Mouse (Mus musculus) midbrain, embryonic 12.5 days (tissue): ENCODE measurements around the gene Ccdc58. TPM values are rescaled to one million over a fixed set of nuclear protein-coding genes. Genes with fewer than 3 reads are reported as not detected.

ENCODE experiments used
- polyA plus RNA-seq: library from polyadenylated mRNA; unstranded; fragments of >200 nt; fragmentation: Nextera tagmentation; extraction: Ambion mirVana; gene quantifications from 2 replicates; pipeline ENCODE4 v1.2.1, GENCODE M21; 2016

Gene Ccdc58
- polyA plus RNA-seq, 1 experiment from 2014 or later = 64.9 TPM

Other genes starting within 250 kb of the Ccdc58 start
- gene Parp14, start 200.1 kb upstream of the Ccdc58 start, polyA plus RNA-seq = 0.30 and 0.45 TPM in 2 replicates
- gene Parp9, start 133.2 kb upstream of the Ccdc58 start, polyA plus RNA-seq = 2.2 TPM in 2 replicates
- 2.3 and 3.0 TPM in 2 replicates for gene Dtx3l, start 132.5 kb upstream of the Ccdc58 start, polyA plus RNA-seq
- gene Kpna1, start 92.9 kb upstream of the Ccdc58 start, polyA plus RNA-seq = 82.8 and 91.4 TPM in 2 replicates
- 12.5 and 13.2 TPM in 2 replicates for gene Wdr5b, start 30.5 kb upstream of the Ccdc58 start, polyA plus RNA-seq
- gene Fam162a, start 91 bp upstream of the Ccdc58 start, polyA plus RNA-seq = 183 and 184 TPM in 2 replicates
- 0.06 TPM in 1 of 2 replicates, not detected in the other for gene Csta1, start 59.6 kb downstream of the Ccdc58 start, polyA plus RNA-seq
- gene Stfa2l1, start 85.1 kb downstream of the Ccdc58 start, polyA plus RNA-seq = not detected in 2 replicates
- gene Gm5483, start 112.5 kb downstream of the Ccdc58 start, polyA plus RNA-seq = 1.5 and 2.0 TPM in 2 replicates
- not detected in 2 replicates for gene Gm5416, start 138.7 kb downstream of the Ccdc58 start, polyA plus RNA-seq
- gene 2010005H15Rik, start 149.8 kb downstream of the Ccdc58 start, polyA plus RNA-seq = not detected in 2 replicates
- 1.7 and 3.2 TPM in 2 replicates for gene Stfa1, start 205.3 kb downstream of the Ccdc58 start, polyA plus RNA-seq